Mouse (Mus musculus) thymus, postnatal 4 days (tissue): ENCODE results near the gene Il5.

Source experiments
- DNase-seq: peaks from one replicate; pipeline ENCODE4 v3.0.0; 2021

Il5 gene

GRCm38 (mm10) chr11:53773087-53773486, 52.5 kb downstream of the Il5 start, which contains the start of gene Gm17334:
Gm17334 (minus strand) TSS chr11:53773187.
- no peak for DNase-seq

DNA sequence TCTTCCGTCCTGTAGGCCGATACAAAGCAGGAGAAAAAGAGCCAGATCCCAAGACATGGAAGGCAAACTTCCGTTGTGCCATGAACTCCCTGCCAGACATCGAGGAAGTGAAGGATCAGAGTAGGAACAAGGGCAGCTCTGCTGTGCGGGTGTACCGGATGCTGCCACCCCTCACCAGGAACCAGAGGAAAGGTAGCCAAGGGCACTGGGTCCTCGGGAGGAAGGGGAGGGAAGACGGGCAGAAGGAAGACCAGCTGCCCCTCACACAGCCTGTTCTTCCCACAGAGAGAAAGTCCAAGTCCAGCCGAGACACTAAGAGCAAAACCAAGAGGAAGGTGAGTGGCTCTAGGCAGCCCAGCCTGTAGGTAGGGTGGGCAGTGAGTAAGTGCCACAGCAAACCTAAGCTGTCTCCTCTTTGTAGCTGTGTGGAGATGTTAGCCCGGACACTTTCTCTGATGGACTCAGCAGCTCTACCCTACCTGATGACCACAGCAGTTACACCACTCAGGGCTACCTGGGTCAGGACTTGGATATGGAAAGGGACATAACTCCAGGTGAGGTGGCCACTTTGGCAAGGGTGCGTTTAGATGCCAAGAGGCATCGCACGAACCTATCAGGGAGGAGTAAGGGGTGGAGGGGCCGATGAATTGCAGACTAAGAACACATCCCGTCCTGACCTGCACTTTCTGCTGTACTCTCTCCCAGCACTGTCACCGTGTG, 53.2 kb downstream of the Il5 start:
- DNase-seq, result no peak
